Mouse (Mus musculus): ENCODE data around the gene Ephb1. TPM values are rescaled to one million over a fixed set of nuclear protein-coding genes. Genes with fewer than 3 reads are reported as not detected.

Ephb1 gene
- total and polyA plus RNA-seq, 3 experiments: not detected

GRCm38 (mm10) chr9:102297986-102298385 is 56.5 kb downstream of the Ephb1 start:
- H3K36me3 ChIP-seq (replicated peaks in 1 of 2; ENCODE audit: control insufficient read depth in 1 of 2, insufficient read depth in 1 of 2, low read length in 1 of 2): no peaks in the 10 kb centered on the region
- no peak for TF ChIP-seq USF2 (conservative IDR thresholded peaks at IDR 0.05; ENCODE audit: low read depth, low read length)
- in situ Hi-C loops (cut with MboI; ENCODE audit: low pct_ligation_motif_present, low pct_unique_long_range_greater_than_20kb, low sequenced_read_pairs): no loop called here
- H3K4me1 ChIP-seq (ENCODE audit: control insufficient read depth in 1 of 2, insufficient read depth in 2 of 2): no peaks in the 10 kb centered on the region
- no peak overlapping the region for H3K9ac ChIP-seq (ENCODE audit: insufficient read depth, low read depth)
- no peak for DNase-seq (ENCODE audit: extremely low read depth)
- no peaks in the 10 kb centered on the region for H3K79me2 ChIP-seq (replicated peaks; ENCODE audit: control insufficient read depth, extremely low read depth, insufficient read depth, poor library complexity, severe bottlenecking)
- no peak overlapping the region for H3K4me3 ChIP-seq (replicated peaks in 1 of 3; ENCODE audit: low read depth in 2 of 3, low read length in 2 of 3, poor library complexity in 1 of 3)
- no peak overlapping the region for H3K27ac ChIP-seq (ENCODE audit: insufficient read depth, low read depth)
- dilution Hi-C loops (cut with MboI; ENCODE audit: extremely low pct_ligation_motif_present, extremely low pct_unique_long_range_greater_than_20kb, low sequenced_read_pairs): no loop called here
- H3K9me3 ChIP-seq (replicated peaks; ENCODE audit: low read length): peaks cover 80% of the 10 kb centered on the region
- no peak overlapping the region for H3K4me2 ChIP-seq (ENCODE audit: insufficient read depth, low read depth, poor library complexity, severe bottlenecking)
- H3K27me3 ChIP-seq (replicated peaks): no peaks in the 10 kb centered on the region

- DNase-seq (ENCODE audit: extremely low read depth): no peak
- no peaks in the 10 kb centered on the region for H3K4me1 ChIP-seq (ENCODE audit: control insufficient read depth in 1 of 2, insufficient read depth in 2 of 2)
- no peak overlapping the region for H3K27ac ChIP-seq (ENCODE audit: insufficient read depth, low read depth)
- dilution Hi-C loops (cut with MboI; ENCODE audit: extremely low pct_ligation_motif_present, extremely low pct_unique_long_range_greater_than_20kb, low sequenced_read_pairs): no loop called here
- TF ChIP-seq POLR2AphosphoS2 (IDR thresholded peaks at IDR 0.05; ENCODE audit: low read depth, low read length) (no peak), ETS1 (conservative IDR thresholded peaks at IDR 0.05; ENCODE audit: low read depth, low read length) (no peak), EP300 (IDR thresholded peaks at IDR 0.05; ENCODE audit: low read length) (no peak), UBTF (IDR thresholded peaks at IDR 0.05; ENCODE audit: low read depth, low read length) (no peak), KAT2A (IDR thresholded peaks at IDR 0.05; ENCODE audit: insufficient replicate concordance, low read length) (no peak), ZNF384 (IDR thresholded peaks at IDR 0.05; ENCODE audit: low read depth, low read length) (no peak), ZMIZ1 (IDR thresholded peaks at IDR 0.05; ENCODE audit: low read depth, low read length) (no peak), SMC3 (IDR thresholded peaks at IDR 0.05; ENCODE audit: low read depth, low read length) (no peak), JUN (IDR thresholded peaks at IDR 0.05; ENCODE audit: insufficient read depth, low read depth, low read length) (no peak), E2F4 (IDR thresholded peaks at IDR 0.05; ENCODE audit: insufficient replicate concordance, low read depth, low read length) (no peak), GABPA (IDR thresholded peaks at IDR 0.05; ENCODE audit: insufficient replicate concordance, low read depth, low read length) (no peak)
- H3K4me2 ChIP-seq (ENCODE audit: insufficient read depth, low read depth, poor library complexity, severe bottlenecking): no peak overlapping the region
- H3K27me3 ChIP-seq (replicated peaks): no peaks in the 10 kb centered on the region
- H3K4me3 ChIP-seq (replicated peaks in 1 of 3; ENCODE audit: low read depth in 2 of 3, low read length in 2 of 3, poor library complexity in 1 of 3): no peak overlapping the region
- no peaks in the 10 kb centered on the region for H3K36me3 ChIP-seq (replicated peaks in 1 of 2; ENCODE audit: control insufficient read depth in 1 of 2, insufficient read depth in 1 of 2, low read length in 1 of 2)
- in situ Hi-C loops (cut with MboI; ENCODE audit: low pct_ligation_motif_present, low pct_unique_long_range_greater_than_20kb, low sequenced_read_pairs): no loop called here
- H3K9ac ChIP-seq (ENCODE audit: insufficient read depth, low read depth): no peak overlapping the region
- peaks cover 80% of the 10 kb centered on the region for H3K9me3 ChIP-seq (replicated peaks; ENCODE audit: low read length)
- H3K79me2 ChIP-seq (replicated peaks; ENCODE audit: control insufficient read depth, extremely low read depth, insufficient read depth, poor library complexity, severe bottlenecking): no peaks in the 10 kb centered on the region
Measured at GRCm38 (mm10) chr9:102297176-102297575, 57.3 kb downstream of the Ephb1 start.

GRCm38 (mm10) chr9:102293605-102294004 is 60.9 kb downstream of the Ephb1 start:
- Histone ChIP-seq H3K79me2 (replicated peaks; ENCODE audit: control insufficient read depth, extremely low read depth, insufficient read depth, poor library complexity, severe bottlenecking) (no peaks in the 10 kb centered on the region), H3K4me3 (replicated peaks in 1 of 3; ENCODE audit: low read depth in 2 of 3, low read length in 2 of 3, poor library complexity in 1 of 3) (no peak overlapping the region), H3K36me3 (replicated peaks in 1 of 2; ENCODE audit: control insufficient read depth in 1 of 2, insufficient read depth in 1 of 2, low read length in 1 of 2) (no peaks in the 10 kb centered on the region), H3K27me3 (replicated peaks) (no peaks in the 10 kb centered on the region), H3K4me2 (ENCODE audit: insufficient read depth, low read depth, poor library complexity, severe bottlenecking) (no peak overlapping the region), H3K9ac (ENCODE audit: insufficient read depth, low read depth) (no peak overlapping the region), H3K4me1 (ENCODE audit: control insufficient read depth in 1 of 2, insufficient read depth in 2 of 2) (no peaks in the 10 kb centered on the region), H3K27ac (ENCODE audit: insufficient read depth, low read depth) (no peak overlapping the region), H3K9me3 (replicated peaks; ENCODE audit: low read length) (peaks cover 81% of the 10 kb centered on the region)
- dilution Hi-C loops (cut with MboI; ENCODE audit: extremely low pct_ligation_motif_present, extremely low pct_unique_long_range_greater_than_20kb, low sequenced_read_pairs): no loop called here
- TF ChIP-seq JUN (IDR thresholded peaks at IDR 0.05; ENCODE audit: insufficient read depth, low read depth, low read length) (no peak), MYC (IDR thresholded peaks at IDR 0.05; ENCODE audit: low read depth, low read length) (no peak), IRF4 (IDR thresholded peaks at IDR 0.05; ENCODE audit: low read depth, low read length) (no peak), CTCF (conservative IDR thresholded peaks at IDR 0.05 in 1 of 2, IDR thresholded peaks at IDR 0.05 in 1 of 2; ENCODE audit: low read depth in 2 of 2, low read length in 2 of 2) (no peak), SMC3 (IDR thresholded peaks at IDR 0.05; ENCODE audit: low read depth, low read length) (no peak), SIN3A (IDR thresholded peaks at IDR 0.05; ENCODE audit: low read length) (no peak), TBP (conservative IDR thresholded peaks at IDR 0.05; ENCODE audit: low read depth, low read length) (no peak), RCOR1 (conservative IDR thresholded peaks at IDR 0.05; ENCODE audit: low read depth, low read length) (no peak), ETS1 (conservative IDR thresholded peaks at IDR 0.05; ENCODE audit: low read depth, low read length) (no peak), USF1 (IDR thresholded peaks at IDR 0.05; ENCODE audit: low read depth, low read length) (no peak), MXI1 (IDR thresholded peaks at IDR 0.05; ENCODE audit: low read depth, low read length) (no peak), ZKSCAN1 (IDR thresholded peaks at IDR 0.05; ENCODE audit: borderline replicate concordance, low read depth, low read length) (no peak), CHD2 (IDR thresholded peaks at IDR 0.05; ENCODE audit: low read length) (no peak), USF2 (conservative IDR thresholded peaks at IDR 0.05; ENCODE audit: low read depth, low read length) (no peak), ZNF384 (IDR thresholded peaks at IDR 0.05; ENCODE audit: low read depth, low read length) (no peak), POLR2AphosphoS2 (IDR thresholded peaks at IDR 0.05; ENCODE audit: low read depth, low read length) (no peak), ZC3H11A (IDR thresholded peaks at IDR 0.05; ENCODE audit: low read depth, low read length) (no peak), PAX5 (IDR thresholded peaks at IDR 0.05; ENCODE audit: low read length) (no peak)
- in situ Hi-C loops (cut with MboI; ENCODE audit: low pct_ligation_motif_present, low pct_unique_long_range_greater_than_20kb, low sequenced_read_pairs): no loop called here
- no peak for DNase-seq (ENCODE audit: extremely low read depth)

Measured in CH12.LX (cell line).